Mouse (Mus musculus): Measurements from ENCODE around the gene March2. TPM values are rescaled to one million over a fixed set of nuclear protein-coding genes. Genes with fewer than 3 reads are reported as not detected.

Gene March2
- polyA plus RNA-seq (2014; fragmentation: Nextera tagmentation; extraction: Ambion mirVana): 92.1 and 95.7 TPM in 2 replicates

DNA sequence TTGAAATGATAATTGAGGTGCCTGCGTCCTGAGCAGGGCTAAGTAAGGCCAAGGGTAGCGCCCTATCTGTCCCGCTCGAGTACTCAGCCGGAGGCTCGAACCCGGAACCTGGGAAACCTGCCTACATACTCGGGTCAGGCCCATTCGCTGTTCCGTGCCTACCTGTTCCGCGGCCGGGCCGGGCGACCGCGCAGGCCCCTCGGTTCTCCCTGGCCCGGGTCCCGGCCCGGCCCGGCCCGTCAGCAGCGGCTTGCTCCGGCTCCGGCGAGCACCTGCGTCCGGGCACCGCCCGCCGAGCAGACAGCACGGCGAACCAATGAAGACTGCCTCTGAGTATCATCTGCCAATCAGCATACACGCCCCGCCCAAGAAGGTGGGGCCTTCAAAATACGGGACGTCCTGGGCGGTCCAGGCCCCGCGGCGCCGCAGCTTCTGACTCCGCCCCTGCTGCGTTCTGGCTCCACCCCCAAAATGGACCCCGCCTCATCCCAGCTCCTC is at the start of gene March2:
Gene March2 (minus strand): TSS at position 287 of the 498 bp plus-strand sequence.
- H3K4me1 ChIP-seq (replicated peaks; ENCODE audit: control insufficient read depth, insufficient read depth, low read length): peaks cover 31% of the 10 kb centered on the region
- H3K4me2 ChIP-seq: peak within 1 kb of the TSS; percentile 83
- no peaks in the 10 kb centered on the region for H3K27me3 ChIP-seq (replicated peaks; ENCODE audit: control insufficient read depth, insufficient read depth, low read length)
- under 1% methylated on average over 46 of the region's 46 CpGs for WGBS
- H3K4me3 ChIP-seq (ENCODE audit: low read depth, low read length): peak within 1 kb of the TSS; percentile 84
- peak; percentile 98 for DNase-seq (ENCODE audit: low spot score)
- no peaks in the 10 kb centered on the region for H3K36me3 ChIP-seq (ENCODE audit: control insufficient read depth, insufficient read depth, low read length)
- ATAC-seq (replicated peaks; ENCODE audit: low FRiP score): peak; percentile 98
- H3K27ac ChIP-seq (ENCODE audit: low read depth, low read length): peak within 1 kb of the TSS; percentile 75
- H3K9ac ChIP-seq (ENCODE audit: low read depth, low read length): peak within 1 kb of the TSS; percentile 90
- H3K9me3 ChIP-seq (ENCODE audit: control insufficient read depth, low read length): no peaks in the 10 kb centered on the region

DNA sequence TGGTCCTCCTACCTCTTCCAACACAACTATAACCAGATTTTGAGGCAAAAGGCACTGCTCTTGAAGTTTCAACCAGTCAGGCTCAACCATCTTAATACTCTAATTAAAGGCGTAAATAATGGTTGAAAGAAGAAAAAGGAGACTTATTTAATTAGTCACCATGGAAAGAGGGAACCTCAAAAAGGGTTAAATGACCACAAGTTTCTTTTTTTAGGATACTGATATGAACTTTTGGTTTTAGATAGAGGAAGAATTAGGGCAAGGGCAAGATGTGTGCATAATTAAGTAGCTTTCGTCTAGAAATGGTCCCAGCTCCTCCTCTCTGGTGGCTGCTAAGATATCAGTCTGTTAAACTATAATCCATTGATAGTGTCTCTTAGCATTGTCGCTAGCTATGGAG is 47.9 kb upstream of the March2 start:
- DNase-seq (ENCODE audit: low spot score) (no peak), ATAC-seq (replicated peaks; ENCODE audit: low FRiP score) (no peak)
- Histone ChIP-seq H3K4me2 (no peak overlapping the region), H3K4me3 (ENCODE audit: low read depth, low read length) (no peak overlapping the region), H3K4me1 (replicated peaks; ENCODE audit: control insufficient read depth, insufficient read depth, low read length) (no peaks in the 10 kb centered on the region), H3K9ac (ENCODE audit: low read depth, low read length) (no peak overlapping the region), H3K36me3 (ENCODE audit: control insufficient read depth, insufficient read depth, low read length) (no peaks in the 10 kb centered on the region), H3K27me3 (replicated peaks; ENCODE audit: control insufficient read depth, insufficient read depth, low read length) (no peaks in the 10 kb centered on the region), H3K9me3 (ENCODE audit: control insufficient read depth, low read length) (no peaks in the 10 kb centered on the region), H3K27ac (ENCODE audit: low read depth, low read length) (no peak overlapping the region)
- 63% methylated on average over 3 of the region's 3 CpGs for WGBS

DNA sequence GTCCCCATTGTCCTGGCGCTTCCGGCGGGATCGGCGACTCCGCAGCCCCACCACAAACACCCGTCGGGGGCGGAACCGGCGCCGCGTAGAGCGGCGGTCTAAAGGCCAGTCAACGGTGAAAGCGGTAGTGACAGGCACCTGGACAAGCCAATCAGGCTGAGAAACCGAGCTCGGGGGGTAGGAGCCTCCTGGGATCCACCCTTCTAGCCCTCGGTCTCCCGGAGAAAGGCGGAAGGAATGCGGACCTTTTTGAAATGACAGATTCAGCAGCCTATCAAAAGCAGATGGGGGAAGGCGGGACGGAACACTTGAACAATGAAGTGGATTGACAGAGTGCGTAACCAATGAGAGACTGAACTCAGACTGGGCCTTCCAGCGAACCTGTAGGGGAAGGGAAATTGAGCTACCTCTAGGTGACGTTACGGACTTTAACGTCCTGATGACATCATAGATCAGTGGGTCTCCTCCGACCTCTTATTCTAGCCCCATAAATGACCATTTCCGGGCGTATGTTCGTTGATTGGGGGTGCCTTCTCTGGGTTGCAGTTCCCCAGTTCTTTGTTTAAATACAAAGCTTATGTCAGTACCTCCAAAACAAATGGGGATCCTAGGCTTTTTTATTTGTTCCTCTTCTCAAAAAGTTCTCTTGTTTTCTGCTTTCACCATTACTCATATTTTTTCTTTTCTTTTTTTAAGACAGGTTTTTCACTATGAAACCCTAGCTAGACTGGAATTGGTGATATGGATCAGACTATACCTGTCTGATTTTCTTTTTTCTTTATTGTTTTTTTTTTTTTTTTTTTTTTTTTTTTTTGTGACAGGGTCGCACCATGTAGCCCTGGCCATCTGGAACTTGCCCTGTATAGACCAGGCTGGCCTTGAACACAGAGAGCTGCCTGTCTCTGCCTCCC is 42.0 kb upstream of the March2 start, which contains the start of gene Rab11b:
Gene Rab11b (minus strand): TSS at position 276 of the 911 bp plus-strand sequence.
- H3K4me1 ChIP-seq (replicated peaks; ENCODE audit: control insufficient read depth, insufficient read depth, low read length): peaks cover 25% of the 10 kb centered on the region
- peak within 1 kb of the TSS; percentile 82 for H3K4me3 ChIP-seq (ENCODE audit: low read depth, low read length)
- ATAC-seq (replicated peaks; ENCODE audit: low FRiP score) (peak; percentile 98), DNase-seq (ENCODE audit: low spot score) (peak; percentile 95)
- peak within 1 kb of the TSS; percentile 100 for H3K27ac ChIP-seq (ENCODE audit: low read depth, low read length)
- no peaks in the 10 kb centered on the region for H3K9me3 ChIP-seq (ENCODE audit: control insufficient read depth, low read length)
- H3K27me3 ChIP-seq (replicated peaks; ENCODE audit: control insufficient read depth, insufficient read depth, low read length): no peaks in the 10 kb centered on the region
- H3K4me2 ChIP-seq: peak within 1 kb of the TSS; percentile 88
- peak within 1 kb of the TSS; percentile 99 for H3K9ac ChIP-seq (ENCODE audit: low read depth, low read length)
- 3% methylated on average over 35 of the region's 35 CpGs for WGBS
- peaks cover 2% of the 10 kb centered on the region; the same call in 1 of the 2 replicates for H3K36me3 ChIP-seq (ENCODE audit: control insufficient read depth, insufficient read depth, low read length)

DNA sequence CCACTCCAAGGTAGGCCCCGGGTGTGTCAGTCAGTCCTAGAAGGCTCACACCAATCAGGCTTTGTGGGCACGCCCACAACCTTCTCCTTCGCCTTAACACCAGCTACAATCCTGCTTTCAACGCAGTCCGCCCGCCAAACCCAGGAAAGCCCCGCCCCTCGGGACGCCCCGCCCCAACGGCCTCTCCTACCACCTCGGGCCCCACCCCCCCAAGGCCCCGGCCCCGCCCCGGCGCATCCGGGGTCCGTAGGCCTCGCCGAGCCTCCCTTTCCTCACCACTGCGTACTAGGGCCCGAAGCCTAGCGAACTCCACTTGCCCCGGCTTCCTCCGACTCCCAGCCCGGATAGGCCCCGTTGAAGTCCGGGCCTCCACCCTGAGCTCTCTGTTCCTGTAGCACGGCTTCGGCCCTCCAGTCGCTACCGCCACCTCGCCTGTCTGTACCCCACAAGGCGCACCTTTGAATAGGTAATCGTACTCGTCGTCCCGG is 41.3 kb upstream of the March2 start:
- peaks cover 2% of the 10 kb centered on the region; the same call in 1 of the 2 replicates for H3K36me3 ChIP-seq (ENCODE audit: control insufficient read depth, insufficient read depth, low read length)
- no peaks in the 10 kb centered on the region for H3K9me3 ChIP-seq (ENCODE audit: control insufficient read depth, low read length)
- under 1% methylated on average over 38 of the region's 38 CpGs for WGBS
- ATAC-seq (replicated peaks; ENCODE audit: low FRiP score) (peak; percentile 85), DNase-seq (ENCODE audit: low spot score) (peak; percentile 98)
- peak overlapping the region; percentile 100 for H3K27ac ChIP-seq (ENCODE audit: low read depth, low read length)
- H3K27me3 ChIP-seq (replicated peaks; ENCODE audit: control insufficient read depth, insufficient read depth, low read length): no peaks in the 10 kb centered on the region
- H3K4me2 ChIP-seq: peak overlapping the region; percentile 88
- peaks cover 25% of the 10 kb centered on the region for H3K4me1 ChIP-seq (replicated peaks; ENCODE audit: control insufficient read depth, insufficient read depth, low read length)
- H3K4me3 ChIP-seq (ENCODE audit: low read depth, low read length): peak overlapping the region; percentile 82
- H3K9ac ChIP-seq (ENCODE audit: low read depth, low read length): peak overlapping the region; percentile 99

DNA sequence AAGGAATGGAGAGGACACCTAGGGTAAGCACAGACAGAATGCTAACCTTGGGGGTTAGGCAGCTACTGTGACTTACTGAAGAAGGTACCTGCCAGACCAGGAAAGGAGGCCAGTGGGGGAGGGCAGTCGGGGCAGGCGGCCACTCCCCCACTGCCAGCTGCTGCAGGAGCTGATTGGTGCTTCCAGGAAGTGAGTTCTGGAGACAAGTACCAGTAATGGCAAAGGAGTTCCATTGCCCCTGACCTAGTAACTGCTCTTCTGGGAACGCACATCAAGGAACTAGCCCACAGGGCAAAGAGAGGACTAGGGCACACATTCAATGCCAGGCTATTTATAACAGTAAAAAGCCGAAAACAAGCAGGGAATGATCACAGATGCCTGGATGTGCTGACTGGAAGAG is 38.8 kb upstream of the March2 start:
- Histone ChIP-seq H3K9ac (ENCODE audit: low read depth, low read length) (no peak overlapping the region; the same call in 1 of the 2 replicates), H3K4me1 (replicated peaks; ENCODE audit: control insufficient read depth, insufficient read depth, low read length) (peaks cover 25% of the 10 kb centered on the region), H3K4me2 (no peak overlapping the region; the same call in none of the 2 replicates), H3K36me3 (ENCODE audit: control insufficient read depth, insufficient read depth, low read length) (peaks cover 2% of the 10 kb centered on the region; the same call in 1 of the 2 replicates), H3K27me3 (replicated peaks; ENCODE audit: control insufficient read depth, insufficient read depth, low read length) (no peaks in the 10 kb centered on the region), H3K27ac (ENCODE audit: low read depth, low read length) (no peak overlapping the region), H3K4me3 (ENCODE audit: low read depth, low read length) (no peak overlapping the region), H3K9me3 (ENCODE audit: control insufficient read depth, low read length) (no peaks in the 10 kb centered on the region)
- ATAC-seq (replicated peaks; ENCODE audit: low FRiP score) (no peak), DNase-seq (ENCODE audit: low spot score) (no peak)
- 63% methylated on average over 4 of the region's 4 CpGs for WGBS

DNA sequence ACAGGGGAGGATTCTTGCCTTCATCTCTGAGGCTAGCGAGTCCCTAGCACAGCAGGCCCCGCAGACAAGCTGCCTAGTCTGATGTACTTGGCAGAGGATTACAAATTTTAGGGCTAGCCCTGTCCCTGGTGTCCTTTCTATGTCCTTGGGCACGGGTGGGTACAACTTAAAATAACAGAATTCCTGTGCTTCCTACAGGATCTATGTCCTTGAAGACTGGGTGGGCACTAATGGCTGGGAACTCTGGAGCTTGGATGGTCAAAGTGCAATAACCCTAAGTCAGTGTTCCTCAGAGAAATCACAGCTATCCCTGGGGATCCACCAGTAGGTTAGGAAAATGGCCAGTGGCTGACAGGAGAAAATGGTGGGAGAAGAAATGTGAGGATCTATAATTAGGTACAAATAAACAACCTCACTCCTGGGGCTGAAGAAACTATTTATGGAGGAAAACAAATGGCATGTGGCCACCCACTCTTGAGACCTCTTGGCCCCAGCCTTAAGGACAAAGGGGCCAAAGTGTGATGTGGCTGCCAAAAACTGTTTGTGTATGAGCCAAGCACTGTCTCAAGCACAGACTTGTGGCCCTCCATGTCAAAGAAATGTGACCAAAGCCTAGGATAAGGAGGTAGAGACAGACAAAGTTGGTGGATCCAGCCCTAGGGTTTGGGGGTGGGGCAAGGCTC is 37.8 kb upstream of the March2 start:
- Histone ChIP-seq H3K36me3 (ENCODE audit: control insufficient read depth, insufficient read depth, low read length) (peaks cover 2% of the 10 kb centered on the region), H3K27ac (ENCODE audit: low read depth, low read length) (no peak overlapping the region), H3K27me3 (replicated peaks; ENCODE audit: control insufficient read depth, insufficient read depth, low read length) (no peaks in the 10 kb centered on the region), H3K4me2 (no peak overlapping the region), H3K4me3 (ENCODE audit: low read depth, low read length) (no peak overlapping the region), H3K4me1 (replicated peaks; ENCODE audit: control insufficient read depth, insufficient read depth, low read length) (peaks cover 25% of the 10 kb centered on the region), H3K9ac (ENCODE audit: low read depth, low read length) (no peak overlapping the region), H3K9me3 (ENCODE audit: control insufficient read depth, low read length) (no peaks in the 10 kb centered on the region)
- DNase-seq (ENCODE audit: low spot score) (no peak), ATAC-seq (replicated peaks; ENCODE audit: low FRiP score) (no peak)
- 84% methylated on average over 3 of the region's 3 CpGs for WGBS

DNA sequence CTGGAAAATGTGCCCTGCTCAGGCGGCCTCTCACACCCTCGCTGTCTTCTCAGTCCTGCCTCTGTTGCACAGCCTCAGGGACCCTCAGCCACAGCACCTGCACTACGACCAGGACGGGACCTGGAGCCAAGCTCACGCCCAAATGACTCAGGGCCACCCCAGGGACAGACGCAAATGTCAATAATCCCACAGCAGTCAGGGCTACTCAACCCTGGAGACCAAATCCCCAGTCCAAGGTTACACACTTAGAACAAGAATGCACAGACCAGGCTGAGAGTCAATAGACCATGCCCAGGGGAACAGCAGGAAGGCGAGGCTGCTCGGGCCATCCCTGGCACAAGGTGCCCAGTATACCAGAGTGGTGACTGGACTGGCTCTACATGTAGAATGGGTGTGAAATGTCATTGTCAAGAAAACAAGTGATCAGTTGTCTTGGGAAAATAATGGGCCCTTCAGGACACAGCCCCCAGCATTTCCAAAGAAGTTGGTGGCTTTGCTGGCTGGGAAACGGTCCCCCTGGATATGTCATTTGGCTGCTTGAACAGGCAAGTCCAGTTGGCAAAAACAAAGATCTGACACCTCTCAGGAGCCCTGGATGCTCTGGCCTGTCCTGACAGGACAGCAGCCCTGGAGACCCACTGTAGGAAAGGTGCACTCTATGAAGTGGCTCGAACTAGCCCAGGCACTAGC is 37.1 kb upstream of the March2 start:
- Histone ChIP-seq H3K4me3 (ENCODE audit: low read depth, low read length) (no peak overlapping the region), H3K27me3 (replicated peaks; ENCODE audit: control insufficient read depth, insufficient read depth, low read length) (no peaks in the 10 kb centered on the region), H3K27ac (ENCODE audit: low read depth, low read length) (no peak overlapping the region), H3K9me3 (ENCODE audit: control insufficient read depth, low read length) (no peaks in the 10 kb centered on the region), H3K4me2 (no peak overlapping the region), H3K4me1 (replicated peaks; ENCODE audit: control insufficient read depth, insufficient read depth, low read length) (peaks cover 25% of the 10 kb centered on the region), H3K9ac (ENCODE audit: low read depth, low read length) (no peak overlapping the region), H3K36me3 (ENCODE audit: control insufficient read depth, insufficient read depth, low read length) (peaks cover 2% of the 10 kb centered on the region)
- ATAC-seq (replicated peaks; ENCODE audit: low FRiP score) (no peak), DNase-seq (ENCODE audit: low spot score) (no peak)
- WGBS: 88% methylated on average over 10 of the region's 10 CpGs

DNA sequence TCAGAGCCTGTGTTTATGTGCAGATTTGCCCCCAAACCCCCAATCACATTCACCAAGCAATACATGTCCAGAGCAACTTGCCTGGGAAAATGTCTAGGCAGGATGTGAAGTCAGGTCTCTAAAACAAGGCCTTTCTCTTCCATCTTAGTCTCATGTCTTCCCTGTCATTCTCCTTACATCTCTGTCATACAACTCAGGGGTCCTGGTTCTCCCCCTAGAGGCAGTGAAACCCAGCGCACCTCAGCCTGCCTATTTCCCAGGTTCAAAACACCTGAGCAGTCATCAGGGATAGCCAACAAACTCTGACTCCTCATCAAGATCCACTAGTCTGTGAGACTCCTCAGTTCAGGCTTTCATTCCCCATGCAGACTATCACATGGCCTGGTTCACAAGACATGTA is 36.2 kb upstream of the March2 start:
- peaks cover 25% of the 10 kb centered on the region for H3K4me1 ChIP-seq (replicated peaks; ENCODE audit: control insufficient read depth, insufficient read depth, low read length)
- H3K27me3 ChIP-seq (replicated peaks; ENCODE audit: control insufficient read depth, insufficient read depth, low read length): no peaks in the 10 kb centered on the region
- ATAC-seq (replicated peaks; ENCODE audit: low FRiP score) (no peak), DNase-seq (ENCODE audit: low spot score) (no peak)
- no peaks in the 10 kb centered on the region for H3K9me3 ChIP-seq (ENCODE audit: control insufficient read depth, low read length)
- H3K27ac ChIP-seq (ENCODE audit: low read depth, low read length): no peak overlapping the region
- peaks cover 2% of the 10 kb centered on the region for H3K36me3 ChIP-seq (ENCODE audit: control insufficient read depth, insufficient read depth, low read length)
- WGBS: 67% methylated on average over 1 of the region's 1 CpGs
- H3K4me3 ChIP-seq (ENCODE audit: low read depth, low read length): no peak overlapping the region
- no peak overlapping the region for H3K4me2 ChIP-seq
- H3K9ac ChIP-seq (ENCODE audit: low read depth, low read length): no peak overlapping the region
